Mouse (Mus musculus) cerebellum, adult 2 months (tissue): Measurements from ENCODE around the gene Gm10271. TPM values are rescaled to one million over a fixed set of nuclear protein-coding genes. Genes with fewer than 3 reads are reported as not detected.

Experiments used
- DNase-seq, 2 experiments: peaks; one replicate each; pipeline ENCODE4 v3.0.0; 2021
- H3K27ac ChIP-seq: fragments of 200-500 bp; 2 replicates; pipeline ENCODE4 v1.5.1; 2012; ENCODE audit warnings: low read length, control low read depth, inconsistent platforms; ENCODE audit not compliant: insufficient read depth
- H3K27me3 ChIP-seq: fragments of 200-500 bp; 2 replicates; pipeline ENCODE4 v1.6.1; 2012; ENCODE audit warnings: inconsistent platforms, mild to moderate bottlenecking, low read length, moderate library complexity; ENCODE audit not compliant: control insufficient read depth, insufficient read depth
- H3K4me1 ChIP-seq: fragments of 200-500 bp; 2 replicates; pipeline ENCODE4 v1.6.1; 2011; ENCODE audit warnings: low read length; ENCODE audit not compliant: control insufficient read depth, insufficient read depth
- H3K4me3 ChIP-seq: fragments of 200-500 bp; replicated peaks from 2 replicates; pipeline ENCODE3; 2011; ENCODE audit warnings: mild to moderate bottlenecking, low read depth, low read length, control low read depth; ENCODE audit not compliant: insufficient read depth
- CTCF ChIP-seq: fragments of 200-500 bp; IDR thresholded peaks from 2 replicates; pipeline ENCODE4 v1.5.1; 2011; ENCODE audit warnings: low read depth, mild to moderate bottlenecking, control low read depth, low read length, moderate library complexity, borderline replicate concordance; ENCODE audit not compliant: insufficient read depth
- POLR2A ChIP-seq: fragments of 200-500 bp; IDR thresholded peaks from 2 replicates; pipeline ENCODE4 v1.6.1; 2011; ENCODE audit warnings: low read length, control low read depth, borderline replicate concordance; ENCODE audit not compliant: insufficient read depth
- WGBS: fragments of 180-500 bp; shearing (Covaris S2); methylation state at CpG from one replicate; pipeline ENCODE4 v1.1.7; 2018; 5-methylcytosine and 5-hydroxymethylcytosine counted together
- polyA plus RNA-seq: library from polyadenylated mRNA; depleted of rRNA; stranded (reverse); fragments of >200 nt; gene quantifications from 2 replicates; pipeline ENCODE4 v1.2.3, GENCODE M21; 2012; rRNA removed

Gene Gm10271
- polyA plus RNA-seq, 1 experiment = not detected

DNA sequence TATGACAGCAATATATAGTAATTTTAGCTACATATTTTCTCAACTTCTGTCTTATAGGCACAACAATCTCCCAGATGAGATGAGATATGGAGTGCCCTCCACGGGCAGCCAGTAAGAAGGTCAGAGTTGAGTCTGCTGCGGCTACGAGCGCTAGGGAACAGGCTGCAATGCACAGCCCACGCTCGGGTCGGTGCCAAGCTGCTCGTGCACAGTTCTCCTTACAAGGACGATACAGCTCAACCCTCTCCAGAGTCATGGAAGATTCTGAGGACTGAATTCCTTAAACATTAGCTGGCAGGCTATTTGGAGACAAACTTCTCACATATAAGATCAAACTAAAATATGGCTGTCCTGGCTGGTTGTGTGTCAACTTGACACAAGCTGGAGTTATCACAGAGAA, 57.8 kb downstream of the Gm10271 start:
- H3K27ac ChIP-seq = no peak overlapping the region
- 85% methylated on average over 9 of the region's 9 CpGs for WGBS

DNA sequence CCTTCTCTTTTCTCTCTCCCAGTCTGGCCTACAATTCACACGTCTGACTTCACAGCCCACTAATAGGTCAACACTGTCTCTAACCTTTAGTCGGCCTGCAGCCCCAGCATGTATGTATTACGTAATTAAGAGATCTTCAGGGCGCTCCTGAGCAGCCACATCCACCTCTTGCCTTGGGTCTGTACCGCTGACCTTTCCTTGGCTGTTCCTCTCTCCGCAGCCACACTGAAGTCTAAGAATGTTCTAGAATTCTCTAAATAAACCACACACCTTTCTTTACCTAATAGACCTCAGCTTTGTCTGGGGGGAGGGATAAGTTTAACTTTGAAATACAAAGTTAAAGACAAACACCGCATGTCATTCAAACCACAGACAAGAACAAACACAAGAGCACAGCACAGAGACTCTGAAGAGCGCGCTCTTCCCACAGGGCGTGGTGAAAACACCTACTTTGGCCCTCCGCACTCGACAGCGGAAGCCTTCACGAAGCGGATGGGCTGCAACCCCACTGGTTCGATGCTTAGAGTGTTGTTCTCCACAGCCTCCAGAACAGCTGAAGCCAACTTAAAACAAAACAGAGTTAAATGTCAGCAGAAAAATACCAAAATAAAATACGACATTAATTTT, 58.6 kb downstream of the Gm10271 start:
- DNase-seq = no peak
- TF ChIP-seq POLR2A (no peak), CTCF (no peak)
- Histone ChIP-seq H3K4me1 (no peaks in the 10 kb centered on the region), H3K4me3 (no peak overlapping the region), H3K27ac (no peak overlapping the region), H3K27me3 (no peaks in the 10 kb centered on the region)
- 95% methylated on average over 17 of the region's 17 CpGs for WGBS

More for the DNA sequence above, 57.8 kb downstream of the Gm10271 start:
- H3K27me3 ChIP-seq = no peaks in the 10 kb centered on the region
- no peak overlapping the region for H3K4me3 ChIP-seq
- DNase-seq = no peak
- TF ChIP-seq POLR2A = no peak
- TF ChIP-seq CTCF = no peak
- H3K4me1 ChIP-seq = no peaks in the 10 kb centered on the region

- TF ChIP-seq CTCF = no peak
- no peak for TF ChIP-seq POLR2A
- 94% methylated on average over 9 of the region's 9 CpGs for WGBS
- no peak overlapping the region for H3K4me3 ChIP-seq
These were observed 59.6 kb downstream of the Gm10271 start for GRCm38 (mm10) chr10:116912850-116913249.

DNA sequence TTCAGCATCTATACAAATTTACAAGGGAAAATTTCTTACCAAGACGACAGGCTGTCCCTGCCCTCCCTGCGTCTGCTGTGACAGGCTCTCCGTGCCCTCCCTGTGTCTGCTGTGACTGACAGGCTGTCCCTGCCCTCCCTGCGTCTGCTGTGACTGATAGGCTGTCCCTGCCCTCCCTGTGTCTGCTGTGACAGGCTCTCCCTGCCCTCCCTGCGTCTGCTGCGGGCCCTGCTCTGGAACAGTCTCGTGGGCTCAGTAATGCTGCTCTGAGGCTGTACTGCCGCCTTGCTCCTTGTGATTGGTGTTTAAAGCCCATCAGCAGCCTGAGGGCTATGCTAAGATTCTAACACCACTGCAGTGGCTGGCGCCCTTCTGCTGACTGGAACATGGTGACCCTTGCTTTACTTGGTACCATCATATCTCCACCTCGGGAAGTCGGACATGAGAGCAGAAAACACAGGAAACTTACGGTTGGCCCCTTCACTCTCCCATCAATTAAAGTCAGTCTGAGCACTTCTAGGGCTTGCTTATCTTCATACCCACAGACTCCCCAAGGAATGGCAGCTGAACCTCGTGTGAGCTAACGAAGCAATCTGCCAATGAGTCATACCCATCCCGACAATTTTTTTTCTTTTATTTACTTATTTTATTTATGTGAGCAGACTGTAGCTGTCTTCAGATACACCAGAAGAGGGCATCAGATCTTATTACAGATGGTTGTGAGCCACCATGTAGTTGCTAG, 63.3 kb downstream of the Gm10271 start:
- no peak overlapping the region for H3K4me3 ChIP-seq
- 71% methylated on average over 15 of the region's 15 CpGs for WGBS
- no peak overlapping the region for H3K27ac ChIP-seq
- DNase-seq = no peak
- TF ChIP-seq CTCF = no peak
- TF ChIP-seq POLR2A = no peak
- no peaks in the 10 kb centered on the region for H3K27me3 ChIP-seq
- no peaks in the 10 kb centered on the region for H3K4me1 ChIP-seq

More at GRCm38 (mm10) chr10:116912850-116913249, 59.6 kb downstream of the Gm10271 start:
- Histone ChIP-seq H3K27me3 (no peaks in the 10 kb centered on the region), H3K4me1 (no peaks in the 10 kb centered on the region), H3K27ac (no peak overlapping the region)
- no peak for DNase-seq

Other genes starting within 250 kb of the Gm10271 start
- 0.10 and 0.17 TPM in 2 replicates for gene Myrfl, start 75.7 kb downstream of the Gm10271 start, polyA plus RNA-seq
- gene Rab3ip, start 21.8 kb downstream of the Gm10271 start, polyA plus RNA-seq = 45.8 and 46.5 TPM in 2 replicates
- 0.16 and 0.21 TPM in 2 replicates for gene Best3, start 13.7 kb upstream of the Gm10271 start, polyA plus RNA-seq
- gene Lrrc10, start 72.7 kb upstream of the Gm10271 start, polyA plus RNA-seq = 0.16 TPM in 1 of 2 replicates, not detected in the other
- gene Cct2, start 91.2 kb upstream of the Gm10271 start, polyA plus RNA-seq = 148 and 153 TPM in 2 replicates
- gene Frs2, start 175.9 kb upstream of the Gm10271 start, polyA plus RNA-seq = 36.3 and 37.1 TPM in 2 replicates